Mouse (Mus musculus) mouse embryonic stem cell (cell line): ENCODE measurements at regions not wholly inside any gene's neighbourhood (a gene's known extent, or its start where the extent isn't known, plus 50 kb on each side); places are given as distances from the start of the nearest gene placed in this dataset.

Experiments
- in situ Hi-C, 2 experiments: fragments of 300-500 bp; cut with MboI; formaldehyde crosslinking; loops; 1 replicate in 1 of 2; 3 replicates in 1 of 2; pipeline ENCODE4 v1.14.3; 2019 to 2020; ENCODE audit warnings: low sequenced_read_pairs in 2 of 2, low pct_unique_long_range_greater_than_20kb in 1 of 2, mixed read lengths in 1 of 2; ENCODE audit not compliant: unreplicated experiment in 1 of 2

DNA sequence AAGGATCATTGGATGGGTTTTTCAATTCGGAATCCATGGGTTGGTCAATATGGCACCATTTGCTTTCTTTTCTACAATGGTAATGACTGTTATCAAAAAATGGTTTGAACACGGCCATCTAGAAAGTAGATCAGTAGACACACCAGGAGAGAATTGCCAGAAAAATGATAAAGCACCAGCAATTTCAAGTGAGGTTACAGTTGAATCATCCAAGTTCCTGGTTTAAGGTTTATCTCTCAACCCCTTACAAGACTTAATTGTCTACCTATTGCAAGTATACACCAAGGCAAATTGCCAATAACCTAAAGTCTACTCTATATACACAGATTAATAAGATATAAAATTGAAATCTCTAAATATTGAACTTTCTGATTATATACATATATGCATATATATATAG, 53.4 kb upstream of the Col1a2 start:
- in situ Hi-C loops, result no loop called here
